Mouse (Mus musculus) MEL (cell line): ENCODE data around the gene Xylt2. TPM values are rescaled to one million over a fixed set of nuclear protein-coding genes. Genes with fewer than 3 reads are reported as not detected.
A peak's percentile ranks its signal among the peaks of the same experiment; 100 is the strongest.

Source experiments
- DNase-seq: peaks from one replicate; pipeline ENCODE4 v3.0.0; 2011; ENCODE audit warnings: low read depth, low spot score
- H3K27ac ChIP-seq: 2 replicates; pipeline ENCODE4 v1.5.1; 2012; ENCODE audit warnings: low read depth, mild to moderate bottlenecking, control low read depth, low read length, moderate library complexity; ENCODE audit not compliant: control insufficient read depth
- H3K27me3 ChIP-seq, 2 experiments: fragments of 150-350 bp in 1 of 2; sonication (generic) in 1 of 2; 2 replicates each; pipeline ENCODE4 v1.6.1; 2012; ENCODE audit warnings: low read length in 2 of 2, mild to moderate bottlenecking in 2 of 2, improper control_type of control experiment in 1 of 2, moderate library complexity in 1 of 2; ENCODE audit not compliant: insufficient read depth in 2 of 2, control insufficient read depth in 1 of 2
- H3K36me3 ChIP-seq, 2 experiments: 2 replicates each; pipeline ENCODE4 v1.6.1; 2012 to 2014; ENCODE audit warnings: low read length in 2 of 2, improper control_type of control experiment in 1 of 2, inconsistent platforms in 1 of 2, mild to moderate bottlenecking in 1 of 2; ENCODE audit not compliant: insufficient read depth in 2 of 2, control insufficient read depth in 1 of 2
- H3K4me1 ChIP-seq, 2 experiments: fragments of 150-350 bp in 1 of 2; sonication (generic) in 1 of 2; 2 replicates each; pipeline ENCODE4 v1.6.1; 2012; ENCODE audit warnings: low read length in 2 of 2, improper control_type of control experiment in 1 of 2, mild to moderate bottlenecking in 1 of 2; ENCODE audit not compliant: insufficient read depth in 2 of 2, control insufficient read depth in 1 of 2
- H3K4me3 ChIP-seq, 2 experiments: fragments of 150-350 bp in 1 of 2; sonication (generic) in 1 of 2; 2 replicates each; pipeline ENCODE4 v1.5.1; 2012; ENCODE audit warnings: low read depth in 2 of 2, low read length in 2 of 2, mild to moderate bottlenecking in 2 of 2, moderate library complexity in 2 of 2, control low read depth in 1 of 2, improper control_type of control experiment in 1 of 2; ENCODE audit not compliant: control insufficient read depth in 1 of 2, insufficient read depth in 1 of 2
- H3K79me2 ChIP-seq: 2 replicates; pipeline ENCODE4 v1.6.1; 2012; ENCODE audit warnings: mild to moderate bottlenecking, low read length, moderate library complexity; ENCODE audit not compliant: control insufficient read depth, poor library complexity, insufficient read depth
- H3K9ac ChIP-seq: 2 replicates; pipeline ENCODE4 v1.6.1; 2012; ENCODE audit warnings: low read depth, mild to moderate bottlenecking, control low read depth, low read length, moderate library complexity; ENCODE audit not compliant: control insufficient read depth, poor library complexity, severe bottlenecking
- H3K9me3 ChIP-seq: fragments of 150-350 bp; sonication (generic); replicated peaks from 2 replicates; pipeline ENCODE4 v1.6.1; 2012; ENCODE audit warnings: mild to moderate bottlenecking, low read length, improper control_type of control experiment, moderate library complexity; ENCODE audit not compliant: insufficient read depth
- BHLHE40 ChIP-seq: IDR thresholded peaks from 2 replicates; pipeline ENCODE4 v1.6.1; 2012; ENCODE audit warnings: low read depth, mild to moderate bottlenecking, inconsistent platforms, low read length, improper control_type of control experiment, borderline replicate concordance
- CHD1 ChIP-seq: IDR thresholded peaks from 2 replicates; pipeline ENCODE4 v1.6.1; 2012; ENCODE audit warnings: low read depth, mild to moderate bottlenecking, inconsistent platforms, low read length, improper control_type of control experiment
- CHD2 ChIP-seq: IDR thresholded peaks from 2 replicates; pipeline ENCODE4 v1.6.1; 2011; ENCODE audit warnings: low read length, improper control_type of control experiment
- CTCF ChIP-seq, 3 experiments: IDR thresholded peaks in 2 of 3; conservative IDR thresholded peaks in 1 of 3; 2 replicates each; pipeline ENCODE4 v1.5.1; 2011 to 2012; ENCODE audit warnings: low read length in 3 of 3, low read depth in 2 of 3, mild to moderate bottlenecking in 2 of 3, improper control_type of control experiment in 1 of 3, inconsistent platforms in 1 of 3, mixed read lengths in 1 of 3, moderate library complexity in 1 of 3; ENCODE audit not compliant: control insufficient read depth in 1 of 3, insufficient read depth in 1 of 3, poor library complexity in 1 of 3, severe bottlenecking in 1 of 3
- E2F4 ChIP-seq: IDR thresholded peaks from 2 replicates; pipeline ENCODE4 v1.6.1; 2011; ENCODE audit warnings: low read depth, low read length, improper control_type of control experiment, borderline replicate concordance
- ELF1 ChIP-seq: IDR thresholded peaks from 2 replicates; pipeline ENCODE4 v1.6.1; 2014; ENCODE audit warnings: low read depth, mild to moderate bottlenecking, inconsistent platforms, low read length, improper control_type of control experiment, moderate library complexity
- EP300 ChIP-seq, 2 experiments: IDR thresholded peaks; 2 replicates each; pipeline ENCODE4 v1.6.1; 2011; ENCODE audit warnings: improper control_type of control experiment in 2 of 2, low read length in 2 of 2, low read depth in 1 of 2, mild to moderate bottlenecking in 1 of 2
- ETS1 ChIP-seq: IDR thresholded peaks from 2 replicates; pipeline ENCODE4 v1.6.1; 2012; ENCODE audit warnings: low read depth, mild to moderate bottlenecking, inconsistent platforms, low read length, improper control_type of control experiment, moderate library complexity
- GABPA ChIP-seq: IDR thresholded peaks from 2 replicates; pipeline ENCODE4 v1.6.1; 2012; ENCODE audit warnings: low read depth, mild to moderate bottlenecking, inconsistent platforms, low read length, improper control_type of control experiment, moderate library complexity
- GATA1 ChIP-seq: IDR thresholded peaks from 2 replicates; pipeline ENCODE4 v1.6.1; 2011; ENCODE audit warnings: low read depth, low read length, improper control_type of control experiment
- HCFC1 ChIP-seq: IDR thresholded peaks from 2 replicates; pipeline ENCODE4 v1.6.1; 2012; ENCODE audit warnings: low read depth, mild to moderate bottlenecking, inconsistent platforms, low read length, improper control_type of control experiment, moderate library complexity
- JUND ChIP-seq: IDR thresholded peaks from 2 replicates; pipeline ENCODE4 v1.6.1; 2011; ENCODE audit warnings: low read depth, mild to moderate bottlenecking, improper control_type of control experiment, low read length
- KAT2A ChIP-seq: conservative IDR thresholded peaks from 2 replicates; pipeline ENCODE4 v1.6.1; 2012; ENCODE audit warnings: low read depth, low read length, improper control_type of control experiment, inconsistent platforms
- MAX ChIP-seq: IDR thresholded peaks from 2 replicates; pipeline ENCODE4 v1.6.1; 2011; ENCODE audit warnings: low read length, improper control_type of control experiment
- MAZ ChIP-seq: IDR thresholded peaks from 2 replicates; pipeline ENCODE4 v1.6.1; 2012; ENCODE audit warnings: low read depth, mild to moderate bottlenecking, inconsistent platforms, low read length, improper control_type of control experiment
- MXI1 ChIP-seq: IDR thresholded peaks from 2 replicates; pipeline ENCODE4 v1.6.1; 2011; ENCODE audit warnings: mild to moderate bottlenecking, low read depth, low read length, improper control_type of control experiment
- MYB ChIP-seq: IDR thresholded peaks from 2 replicates; pipeline ENCODE4 v1.6.1; 2011; ENCODE audit warnings: mild to moderate bottlenecking, low read depth, low read length, improper control_type of control experiment
- MYC ChIP-seq: IDR thresholded peaks from 2 replicates; pipeline ENCODE4 v1.6.1; 2011; ENCODE audit warnings: low read depth, mild to moderate bottlenecking, low read length, improper control_type of control experiment, moderate library complexity
- NELFE ChIP-seq: IDR thresholded peaks from 2 replicates; pipeline ENCODE4 v1.6.1; 2011; ENCODE audit warnings: low read depth, low read length, improper control_type of control experiment
- NRF1 ChIP-seq: IDR thresholded peaks from 2 replicates; pipeline ENCODE4 v1.6.1; 2014; ENCODE audit warnings: low read depth, mild to moderate bottlenecking, inconsistent platforms, low read length, improper control_type of control experiment, moderate library complexity; ENCODE audit not compliant: poor library complexity, insufficient read depth, severe bottlenecking
- POLR2A ChIP-seq, 2 experiments: IDR thresholded peaks; 2 replicates each; pipeline ENCODE4 v1.6.1; 2011 to 2012; ENCODE audit warnings: low read length in 2 of 2, mild to moderate bottlenecking in 2 of 2, control low read depth in 1 of 2, improper control_type of control experiment in 1 of 2, low read depth in 1 of 2, moderate library complexity in 1 of 2; ENCODE audit not compliant: control insufficient read depth in 1 of 2, insufficient read depth in 1 of 2, poor library complexity in 1 of 2
- POLR2AphosphoS2 ChIP-seq: IDR thresholded peaks from 2 replicates; pipeline ENCODE4 v1.6.1; 2011; ENCODE audit warnings: low read length, improper control_type of control experiment
- POLR2AphosphoS5 ChIP-seq: IDR thresholded peaks from 2 replicates; pipeline ENCODE4 v1.6.1; 2012; ENCODE audit warnings: low read depth, borderline replicate concordance, mild to moderate bottlenecking, inconsistent platforms, low read length, moderate library complexity, mixed read lengths
- RAD21 ChIP-seq: IDR thresholded peaks from 2 replicates; pipeline ENCODE4 v1.6.1; 2011; ENCODE audit warnings: mild to moderate bottlenecking, low read depth, low read length, improper control_type of control experiment
- RCOR1 ChIP-seq: IDR thresholded peaks from 2 replicates; pipeline ENCODE4 v1.6.1; 2012; ENCODE audit warnings: low read depth, mild to moderate bottlenecking, inconsistent platforms, low read length, improper control_type of control experiment
- SIN3A ChIP-seq: IDR thresholded peaks from 2 replicates; pipeline ENCODE4 v1.6.1; 2012; ENCODE audit warnings: low read length, improper control_type of control experiment, inconsistent platforms
- SMC3 ChIP-seq: IDR thresholded peaks from 2 replicates; pipeline ENCODE4 v1.6.1; 2011; ENCODE audit warnings: low read depth, low read length, improper control_type of control experiment
- TBP ChIP-seq: IDR thresholded peaks from 2 replicates; pipeline ENCODE4 v1.8.0; 2011; ENCODE audit warnings: low read depth, low read length, improper control_type of control experiment
- TCF12 ChIP-seq: IDR thresholded peaks from 2 replicates; pipeline ENCODE4 v1.6.1; 2014; ENCODE audit warnings: low read depth, mild to moderate bottlenecking, inconsistent platforms, low read length, improper control_type of control experiment, moderate library complexity
- UBTF ChIP-seq: IDR thresholded peaks from 2 replicates; pipeline ENCODE4 v1.6.1; 2012; ENCODE audit warnings: low read depth, mild to moderate bottlenecking, inconsistent platforms, low read length, improper control_type of control experiment, moderate library complexity, borderline replicate concordance; ENCODE audit not compliant: insufficient read depth
- USF1 ChIP-seq: IDR thresholded peaks from 2 replicates; pipeline ENCODE4 v1.6.1; 2014; ENCODE audit warnings: low read depth, mild to moderate bottlenecking, inconsistent platforms, low read length, improper control_type of control experiment, moderate library complexity
- USF2 ChIP-seq, 2 experiments: IDR thresholded peaks; 2 replicates each; pipeline ENCODE4 v1.6.1; 2011 to 2012; ENCODE audit warnings: improper control_type of control experiment in 2 of 2, low read length in 2 of 2, borderline replicate concordance in 1 of 2, inconsistent platforms in 1 of 2, low read depth in 1 of 2, mild to moderate bottlenecking in 1 of 2; ENCODE audit not compliant: insufficient read depth in 1 of 2
- ZC3H11A ChIP-seq: IDR thresholded peaks from 2 replicates; pipeline ENCODE4 v1.6.1; 2012; ENCODE audit warnings: low read depth, mild to moderate bottlenecking, inconsistent platforms, low read length, improper control_type of control experiment
- ZKSCAN1 ChIP-seq: IDR thresholded peaks from 2 replicates; pipeline ENCODE4 v1.6.1; 2012; ENCODE audit warnings: low read depth, mild to moderate bottlenecking, inconsistent platforms, low read length, improper control_type of control experiment, moderate library complexity
- ZMIZ1 ChIP-seq: IDR thresholded peaks from 2 replicates; pipeline ENCODE4 v1.6.1; 2012; ENCODE audit warnings: low read depth, mild to moderate bottlenecking, inconsistent platforms, low read length, improper control_type of control experiment, moderate library complexity
- ZNF384 ChIP-seq: IDR thresholded peaks from 2 replicates; pipeline ENCODE4 v1.6.1; 2012; ENCODE audit warnings: low read depth, mild to moderate bottlenecking, inconsistent platforms, low read length, improper control_type of control experiment
- polyA plus RNA-seq, 2 experiments: library from polyadenylated mRNA; stranded (reverse) in 1 of 2; unstranded in 1 of 2; fragments of >175 nt in 1 of 2; fragments of >200 nt in 1 of 2; gene quantifications; 2 replicates each; pipeline versions ENCODE4 v1.2.1 to v1.2.4; 2012; ENCODE audit warnings: low replicate concordance in 2 of 2, low read depth in 1 of 2; ENCODE audit not compliant: insufficient read length in 2 of 2, insufficient read depth in 1 of 2, missing spikeins in 1 of 2
- total RNA-seq: library from RNA; depleted of rRNA; stranded (reverse); fragments of 300-350 nt; gene quantifications from 2 replicates; pipeline ENCODE4 v1.2.3, GENCODE M21; 2012

The Xylt2 gene
- total and polyA plus RNA-seq, 3 experiments, result 10.1 to 12.4 TPM; not detected in 1

DNA sequence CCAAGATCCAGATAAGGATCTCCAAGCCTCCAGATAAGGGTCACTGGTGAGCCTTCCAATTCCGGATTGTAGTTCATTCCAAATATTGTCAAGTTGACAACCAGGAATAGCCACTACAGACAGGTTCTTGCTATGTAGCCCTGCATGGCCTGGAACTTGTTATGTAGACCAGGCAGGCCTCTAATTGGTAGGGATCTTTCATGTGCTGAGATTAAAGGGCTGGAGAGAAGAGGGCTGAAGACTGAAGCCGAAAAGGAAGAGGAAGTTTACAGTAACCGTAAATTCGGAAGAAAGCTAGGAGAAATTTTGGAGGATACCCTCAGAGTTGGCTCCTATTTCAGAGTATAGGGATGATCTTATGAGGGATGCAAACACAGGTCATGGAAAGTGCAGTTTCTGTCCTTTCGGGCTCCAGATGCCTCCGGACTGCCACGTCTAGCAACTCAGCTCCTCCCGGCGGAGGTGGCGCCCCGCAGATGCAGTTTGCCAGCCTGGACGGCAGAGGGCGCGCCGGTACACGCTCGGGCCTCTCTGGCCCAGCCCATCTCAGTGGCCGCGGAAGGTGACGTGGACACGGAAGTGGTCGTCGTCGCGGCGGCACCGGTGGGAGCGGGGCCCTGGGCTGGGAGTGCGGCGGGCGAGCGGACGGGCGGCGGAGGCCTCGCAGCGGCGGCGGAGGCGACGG, 48.0 kb downstream of the Xylt2 start, which contains the start of gene Lrrc59:
Gene Lrrc59, plus strand, starts transcription at position 569 of the 685 bp plus-strand sequence.
- peak; percentile 97 for DNase-seq
- Histone ChIP-seq H3K4me3 (peak within 1 kb of the TSS; percentile 97 to 98), H3K36me3 (peaks cover 14 to 25% of the 10 kb centered on the region in 2 experiments), H3K4me1 (peaks cover 4 to 8% of the 10 kb centered on the region in 2 experiments), H3K79me2 (peaks cover 32% of the 10 kb centered on the region), H3K9me3 (no peaks in the 10 kb centered on the region), H3K27me3 (no peaks in the 10 kb centered on the region), H3K27ac (peak within 1 kb of the TSS; percentile 78), H3K9ac (peak within 1 kb of the TSS; percentile 97)
- TF ChIP-seq CHD2 (no peak), MAZ (peak; percentile 67; the same call in 1 of the 2 replicates), KAT2A (peak; percentile 79), ELF1 (peak; percentile 98), SMC3 (peak; percentile 24; the same call in 1 of the 2 replicates), JUND (no peak), HCFC1 (peak; percentile 94), USF1 (peak; percentile 57), GABPA (peak; percentile 87; the same call in 1 of the 2 replicates), MXI1 (no peak), MYC (peak; percentile 65; the same call in 1 of the 2 replicates), ZNF384 (0 out of 2 replicates have a peak, but pooled peaks have one; percentile 29), UBTF (no peak), CHD1 (no peak), E2F4 (no peak), MYB (no peak), EP300 (IDR thresholded peaks at IDR 0.05; ENCODE audit: low read depth in 1 of 2, low read length in 2 of 2) (peak in 1 of 2 experiments; percentile 27; a peak in 2 of 4 replicates), POLR2AphosphoS5 (no peak), ETS1 (peak; percentile 74; the same call in 1 of the 2 replicates), TBP (peak; percentile 74; the same call in 1 of the 2 replicates), BHLHE40 (peak; percentile 70; the same call in 1 of the 2 replicates), ZKSCAN1 (no peak), ZC3H11A (no peak), MAX (peak; percentile 72; the same call in 1 of the 2 replicates), POLR2AphosphoS2 (no peak), NELFE (peak; percentile 87), ZMIZ1 (peak; percentile 36; the same call in 1 of the 2 replicates), RAD21 (no peak), SIN3A (peak; percentile 91), TCF12 (peak; percentile 77), NRF1 (no peak), USF2 (IDR thresholded peaks at IDR 0.05; ENCODE audit: borderline replicate concordance in 1 of 2, insufficient read depth in 1 of 2, low read depth in 1 of 2, low read length in 2 of 2) (no peak), POLR2A (IDR thresholded peaks at IDR 0.05; ENCODE audit: control insufficient read depth in 1 of 2, insufficient read depth in 1 of 2, low read depth in 1 of 2, low read length in 2 of 2, poor library complexity in 1 of 2) (peak; percentile 82 to 88), GATA1 (no peak), CTCF (IDR thresholded peaks at IDR 0.05 in 2 of 3, conservative IDR thresholded peaks at IDR 0.05 in 1 of 3; ENCODE audit: control insufficient read depth in 1 of 3, insufficient read depth in 1 of 3, low read depth in 2 of 3, low read length in 3 of 3, poor library complexity in 1 of 3, severe bottlenecking in 1 of 3) (peak; percentile 80 to 100 (median 99)), RCOR1 (no peak)
- TF ChIP-seq, all 39 proteins: peak for 20
